Comparison of ENCODE assay signal across 21 mouse cellular contexts in the genomic region with DNA sequence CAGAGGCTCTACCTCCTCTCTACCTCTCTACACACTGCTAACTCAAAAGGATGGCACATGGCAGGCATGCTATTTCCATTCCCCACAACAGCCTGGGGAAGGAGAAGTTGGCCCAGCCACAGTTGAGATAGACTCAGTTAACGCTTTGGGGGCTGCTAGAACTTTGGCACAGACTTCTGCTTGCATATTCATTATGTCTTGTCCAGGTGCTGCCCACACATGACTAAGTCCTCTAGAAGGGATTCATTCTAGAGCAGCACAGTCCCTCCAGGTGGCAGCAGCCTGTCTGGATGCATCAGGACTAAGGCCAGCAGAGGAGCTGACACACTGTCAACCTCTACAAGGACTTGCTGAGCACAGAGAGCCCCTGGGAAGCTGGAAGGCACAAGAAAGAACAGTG. TPM values are rescaled to one million over a fixed set of nuclear protein-coding genes. Genes with fewer than 3 reads are reported as not detected.
DNase-seq lines count a peak whose midpoint lies in the region.
"Had no signal": no experiment of that assay in that cellular context is flagged by ENCODE, and none has a peak within 500 bp of the region (broad histone marks: within the 10 kb centered on the region; RNA-seq: fewer than 3 reads in every experiment).

No protein-coding gene starts in this region.

- DNase-seq in frontal cortex, adult 2 months (ENCODE audit: extremely low spot score in 1 of 2, low spot score in 1 of 2), result peak; percentile 46 to 62
- no peak for DNase-seq in frontal cortex, postnatal 25 days (ENCODE audit: low spot score in 2 of 2)
- peak; percentile 67 for DNase-seq in right cerebral cortex, adult 18-20 months
- DNase-seq in right cerebral cortex, postnatal 14 days, result no peak
- DNase-seq in layer of hippocampus, postnatal 14 days (ENCODE audit: low spot score in 2 of 2), result peak; percentile 24 to 47
- DNase-seq in telencephalon, adult 2 months (ENCODE audit: low read depth, low spot score), result peak; percentile 63
- no peak for DNase-seq in testis, postnatal 10 days (ENCODE audit: low spot score)
- DNase-seq in adrenal gland, postnatal 4 days (ENCODE audit: low spot score in 2 of 2), result no peak
- DNase-seq: adrenal gland, postnatal 10 days; B cell, adult 2 months; cerebellum, adult 9-10 months; gastrocnemius, postnatal 14 days; heart, adult 18-20 months; heart, postnatal 10 days; kidney, adult 9 months; kidney, postnatal 14 days; liver; lung, postnatal 4 days; midbrain, embryonic 14.5 days; spleen, adult 18-20 months; thymus, postnatal 25 days had no signal

RNA-seq across cellular contexts. Expression of a gene that starts 3.0 kb away (rescaled TPM):
- polyA plus RNA-seq in frontal cortex, adult 2 months (2012; rRNA removed), result 5.3 and 6.5 TPM in 2 replicates
- total RNA-seq in layer of hippocampus, postnatal 14 days (2021), result 1 to 10 TPM; 2.0 to 2.1 TPM
- total RNA-seq in adrenal gland, postnatal 4 days (2021), result 1 to 10 TPM; 3.0 to 6.0 TPM
- total RNA-seq: gastrocnemius, postnatal 14 days had no signal

RNA-seq across cellular contexts. Expression of a gene that starts 25.2 kb away (rescaled TPM):
- polyA plus RNA-seq in frontal cortex, adult 2 months (2012; rRNA removed), result 82.1 and 89.4 TPM in 2 replicates
- total RNA-seq in layer of hippocampus, postnatal 14 days (2021), result 10 to 100 TPM; 80.6 to 84.5 TPM
- total RNA-seq in adrenal gland, postnatal 4 days (2021), result 10 to 100 TPM; 91.2 to 95.2 TPM

RNA-seq across cellular contexts. Expression of a gene that starts 36.2 kb away (rescaled TPM):
- polyA plus RNA-seq in frontal cortex, adult 2 months (2012; rRNA removed), result 1,072 and 1,398 TPM in 2 replicates
- 100 to 1,000 TPM; 563 to 640 TPM for total RNA-seq in layer of hippocampus, postnatal 14 days (2021)
- 100 to 1,000 TPM; 294 to 301 TPM for total RNA-seq in adrenal gland, postnatal 4 days (2021)

RNA-seq across cellular contexts. Expression of a gene that starts 36.7 kb away (rescaled TPM):
- polyA plus RNA-seq in frontal cortex, adult 2 months (2012; rRNA removed), result 453 and 546 TPM in 2 replicates
- 100 to 1,000 TPM; 286 to 309 TPM for total RNA-seq in layer of hippocampus, postnatal 14 days (2021)
- 100 to 1,000 TPM; 310 to 396 TPM for total RNA-seq in adrenal gland, postnatal 4 days (2021)

RNA-seq across cellular contexts. Expression of a gene that starts 40.1 kb away (rescaled TPM):
- 2.3 and 2.5 TPM in 2 replicates for polyA plus RNA-seq in frontal cortex, adult 2 months (2012; rRNA removed)
- total RNA-seq in layer of hippocampus, postnatal 14 days (2021), result 1 to 10 TPM; 2.3 to 3.3 TPM
- total RNA-seq in adrenal gland, postnatal 4 days (2021), result 10 to 100 TPM; 14.7 to 19.0 TPM

Comparison
In these comparisons a context has a peak if more than half of its experiments do, and no peak if none do; other contexts are left out.
1. DNase-seq: peak in frontal cortex, adult 2 months (2 of 2), right cerebral cortex, adult 18-20 months (single experiment), layer of hippocampus, postnatal 14 days (2 of 2) and telencephalon, adult 2 months (single experiment); none in frontal cortex, postnatal 25 days (0 of 2), right cerebral cortex, postnatal 14 days (single experiment), testis, postnatal 10 days (single experiment) and adrenal gland, postnatal 4 days (0 of 2).